Mouse (Mus musculus) intestine, embryonic 16.5 days (tissue): ENCODE measurements around the gene Tbl3. TPM values are rescaled to one million over a fixed set of nuclear protein-coding genes. Genes with fewer than 3 reads are reported as not detected.
"Not testable (repeated sequence)": the region's sequence is repeated elsewhere in the genome, so short reads cannot be mapped to it uniquely, and the experiment has no call there.

Experiments
- ATAC-seq: fragments of 200-750 bp; cut with Nextera tagmentation; 2 replicates; pipeline ENCODE4 v1.8.0; 2017; ENCODE audit warnings: moderate TSS enrichment, moderate library complexity
- H3K27ac ChIP-seq: fragments of 300-500 bp; sonication (generic); 2 replicates; pipeline ENCODE4 v1.5.1; 2014; ENCODE audit warnings: mild to moderate bottlenecking, low read length
- H3K27me3 ChIP-seq: fragments of 300-500 bp; sonication (generic); replicated peaks from 2 replicates; pipeline ENCODE4 v1.6.1; 2014; ENCODE audit warnings: low read length, control low read depth, mixed read lengths; ENCODE audit not compliant: control insufficient read depth, insufficient read depth
- H3K36me3 ChIP-seq: fragments of 300-500 bp; sonication (generic); 2 replicates; pipeline ENCODE4 v1.6.1; 2014; ENCODE audit warnings: low read length, control low read depth; ENCODE audit not compliant: control insufficient read depth, insufficient read depth
- H3K4me1 ChIP-seq: fragments of 300-500 bp; sonication (generic); 2 replicates; pipeline ENCODE4 v1.6.1; 2014; ENCODE audit warnings: low read length, control low read depth, mixed read lengths; ENCODE audit not compliant: control insufficient read depth, insufficient read depth
- H3K4me2 ChIP-seq: fragments of 300-500 bp; sonication (generic); 2 replicates; pipeline ENCODE4 v1.6.1; 2014; ENCODE audit warnings: low read depth, low read length, control low read depth
- H3K4me3 ChIP-seq: fragments of 300-500 bp; sonication (generic); 2 replicates; pipeline ENCODE4 v1.5.1; 2014; ENCODE audit warnings: mild to moderate bottlenecking, low read length
- H3K9ac ChIP-seq: fragments of 300-500 bp; sonication (generic); 2 replicates; pipeline ENCODE4 v1.6.1; 2014; ENCODE audit warnings: low read depth, low read length
- H3K9me3 ChIP-seq: fragments of 300-500 bp; sonication (generic); 2 replicates; pipeline ENCODE4 v1.6.1; 2016; ENCODE audit warnings: low read length, control low read depth; ENCODE audit not compliant: control insufficient read depth
- WGBS: fragments of 180-500 bp; shearing (Covaris S2); extraction: QIAGEN DNeasy Blood & Tissue Kit; methylation state at CpG from one replicate; pipeline ENCODE4 v1.1.7; 2014; 5-methylcytosine and 5-hydroxymethylcytosine counted together
- polyA plus RNA-seq: library from polyadenylated mRNA; unstranded; fragments of >200 nt; fragmentation: Nextera tagmentation; extraction: Ambion mirVana; gene quantifications from 2 replicates; pipeline ENCODE4 v1.2.1, GENCODE M21; 2015

Tbl3 gene
- polyA plus RNA-seq, 1 experiment from 2014 or later = 68.4 TPM

GRCm38 (mm10) chr17:24670246-24670844 lies 37.1 kb downstream of the Tbl3 start:
- peak overlapping the region; percentile 80 for H3K27ac ChIP-seq
- no peaks in the 10 kb centered on the region for H3K36me3 ChIP-seq
- H3K4me3 ChIP-seq = peak overlapping the region; percentile 92
- no peaks in the 10 kb centered on the region for H3K9me3 ChIP-seq
- no peaks in the 10 kb centered on the region for H3K27me3 ChIP-seq
- H3K4me2 ChIP-seq = peak overlapping the region; percentile 92
- peaks cover 25% of the 10 kb centered on the region for H3K4me1 ChIP-seq
- ATAC-seq = no peak
- H3K9ac ChIP-seq = peak overlapping the region; percentile 91
- WGBS = 8% methylated on average over 8 of the region's 8 CpGs

GRCm38 (mm10) chr17:24669545-24670245 lies 37.8 kb downstream of the Tbl3 start, which contains the start of gene Zfp598:
Zfp598 (plus strand) TSS chr17:24669687.
- H3K9me3 ChIP-seq = no peaks in the 10 kb centered on the region
- peak within 1 kb of the TSS; percentile 91 for H3K9ac ChIP-seq
- WGBS = under 1% methylated on average over 77 of the region's 80 CpGs
- peak within 1 kb of the TSS; percentile 92 for H3K4me2 ChIP-seq
- H3K27ac ChIP-seq = peak within 1 kb of the TSS; percentile 80
- no peaks in the 10 kb centered on the region for H3K27me3 ChIP-seq
- H3K4me1 ChIP-seq = peaks cover 25% of the 10 kb centered on the region
- H3K36me3 ChIP-seq = no peaks in the 10 kb centered on the region
- ATAC-seq = peak; percentile 97
- H3K4me3 ChIP-seq = peak within 1 kb of the TSS; percentile 92

- not testable (repeated sequence) for H3K9me3 ChIP-seq, H3K36me3 ChIP-seq, H3K27me3 ChIP-seq
- peak overlapping the region; percentile 91 for H3K9ac ChIP-seq
- ATAC-seq = peak; percentile 5
- H3K4me3 ChIP-seq = peak overlapping the region; percentile 92
- H3K4me2 ChIP-seq = peak overlapping the region; percentile 61
- peaks cover 25% of the 10 kb centered on the region for H3K4me1 ChIP-seq
- WGBS = 7% methylated on average over 15 of the region's 15 CpGs
- peak overlapping the region; percentile 66 for H3K27ac ChIP-seq
Observed at GRCm38 (mm10) chr17:24669214-24669544, 38.3 kb downstream of the Tbl3 start.

GRCm38 (mm10) chr17:24667416-24667815 lies 40.0 kb downstream of the Tbl3 start:
- Histone ChIP-seq H3K27me3 (no peaks in the 10 kb centered on the region; the same call in 1 of the 2 replicates), H3K9ac (no peak overlapping the region), H3K4me3 (no peak overlapping the region), H3K36me3 (no peaks in the 10 kb centered on the region), H3K4me1 (peaks cover 22% of the 10 kb centered on the region), H3K27ac (no peak overlapping the region), H3K4me2 (no peak overlapping the region), H3K9me3 (no peaks in the 10 kb centered on the region)
- ATAC-seq = peak; percentile 17; the same call in 1 of the 2 replicates
- 23% methylated on average over 6 of the region's 6 CpGs for WGBS

GRCm38 (mm10) chr17:24667011-24667410 lies 40.4 kb downstream of the Tbl3 start:
- not testable (repeated sequence) for H3K36me3 ChIP-seq, H3K9ac ChIP-seq, H3K27me3 ChIP-seq, H3K27ac ChIP-seq, H3K4me2 ChIP-seq, ATAC-seq, H3K9me3 ChIP-seq, H3K4me3 ChIP-seq
- 68% methylated on average over 7 of the region's 7 CpGs for whole genome bisulfite sequencing
- H3K4me1 ChIP-seq = peaks cover 18% of the 10 kb centered on the region

GRCm38 (mm10) chr17:24658017-24658758 lies 49.3 kb downstream of the Tbl3 start, which contains the start of gene Npw:
Npw (minus strand) TSS chr17:24658457.
- Histone ChIP-seq H3K4me3 (peak within 1 kb of the TSS; percentile 56), H3K4me2 (peak within 1 kb of the TSS; percentile 92), H3K36me3 (no peaks in the 10 kb centered on the region), H3K4me1 (peaks cover 12% of the 10 kb centered on the region), H3K9me3 (no peaks in the 10 kb centered on the region), H3K27me3 (peaks cover 29% of the 10 kb centered on the region), H3K27ac (no peak within 1 kb of the TSS), H3K9ac (peak within 1 kb of the TSS; percentile 71)
- ATAC-seq = peak; percentile 59
- WGBS = 2% methylated on average over 47 of the region's 47 CpGs

GRCm38 (mm10) chr17:24654969-24655368 lies 52.5 kb downstream of the Tbl3 start:
- Histone ChIP-seq H3K4me2 (no peak overlapping the region), H3K27me3 (peaks cover 24% of the 10 kb centered on the region), H3K9ac (no peak overlapping the region), H3K4me3 (no peak overlapping the region), H3K4me1 (peaks cover 17% of the 10 kb centered on the region), H3K36me3 (no peaks in the 10 kb centered on the region), H3K9me3 (no peaks in the 10 kb centered on the region), H3K27ac (no peak overlapping the region)
- 73% methylated on average over 4 of the region's 4 CpGs for WGBS
- ATAC-seq = no peak

GRCm38 (mm10) chr17:24653967-24654710 lies 53.3 kb downstream of the Tbl3 start:
- Histone ChIP-seq H3K36me3 (no peaks in the 10 kb centered on the region), H3K9ac (peak overlapping the region; percentile 57), H3K4me2 (peak overlapping the region; percentile 69), H3K27me3 (peaks cover 23% of the 10 kb centered on the region), H3K4me1 (peaks cover 23% of the 10 kb centered on the region), H3K4me3 (peak overlapping the region; percentile 37), H3K27ac (peak overlapping the region; percentile 23; the same call in 1 of the 2 replicates), H3K9me3 (no peaks in the 10 kb centered on the region)
- WGBS = 4% methylated on average over 19 of the region's 19 CpGs
- ATAC-seq = 0 out of 2 replicates have a peak, but pooled peaks have one; percentile 49

- Histone ChIP-seq H3K4me2 (no peak overlapping the region), H3K4me1 (peaks cover 24% of the 10 kb centered on the region), H3K27me3 (peaks cover 1% of the 10 kb centered on the region; the same call in 1 of the 2 replicates), H3K9ac (no peak overlapping the region), H3K27ac (no peak overlapping the region), H3K36me3 (no peaks in the 10 kb centered on the region), H3K9me3 (no peaks in the 10 kb centered on the region), H3K4me3 (no peak overlapping the region)
- ATAC-seq = no peak
- 64% methylated on average over 3 of the region's 3 CpGs for WGBS
Observed at GRCm38 (mm10) chr17:24651835-24652234, 55.6 kb downstream of the Tbl3 start.
